Mouse (Mus musculus): ENCODE measurements around the gene Fkbp5. TPM values are rescaled to one million over a fixed set of nuclear protein-coding genes. Genes with fewer than 3 reads are reported as not detected.

Fkbp5 gene
- total and polyA plus RNA-seq, 2 experiments = 17.7 to 30.3 TPM

GRCm38 (mm10) chr17:28537881-28538280 is 20.6 kb upstream of the Fkbp5 start:
- TF ChIP-seq POLR2A (IDR thresholded peaks at IDR 0.05; ENCODE audit: extremely low read depth, insufficient read depth, low read length) = no peak
- TF ChIP-seq CTCF (IDR thresholded peaks at IDR 0.05; ENCODE audit: low read depth, low read length) = 0 out of 2 replicates have a peak, but pooled peaks have one; percentile 8
- Histone ChIP-seq H3K79me2 (ENCODE audit: control insufficient read depth, insufficient read depth, low read length) (no peaks in the 10 kb centered on the region), H3K36me3 (ENCODE audit: control insufficient read depth, insufficient read depth, low read length) (no peaks in the 10 kb centered on the region), H3K9ac (ENCODE audit: low read depth, low read length) (no peak overlapping the region), H3K27ac (replicated peaks; ENCODE audit: insufficient read depth, low read depth, low read length) (no peak overlapping the region), H3K27me3 (ENCODE audit: control insufficient read depth, insufficient read depth, low read length) (peaks cover 4% of the 10 kb centered on the region; the same call in 1 of the 2 replicates), H3K4me3 (ENCODE audit: insufficient read depth, low read depth, low read length) (no peak overlapping the region), H3K4me1 (ENCODE audit: control insufficient read depth, insufficient read depth, low read length) (no peaks in the 10 kb centered on the region)
- 53% methylated on average over 12 of the region's 12 CpGs for WGBS
- DNase-seq (ENCODE audit: extremely low read depth, low read depth, low spot score) = no peak

- no peaks in the 10 kb centered on the region; the same call in 1 of the 2 replicates for H3K27me3 ChIP-seq (ENCODE audit: control insufficient read depth, insufficient read depth, low read length)
- no peaks in the 10 kb centered on the region for H3K79me2 ChIP-seq (ENCODE audit: control insufficient read depth, insufficient read depth, low read length)
- 90% methylated on average over 13 of the region's 13 CpGs for WGBS
Observed at GRCm38 (mm10) chr17:28533327-28533726, 16.0 kb upstream of the Fkbp5 start.

GRCm38 (mm10) chr17:28532557-28532956 is 15.2 kb upstream of the Fkbp5 start:
- H3K79me2 ChIP-seq (ENCODE audit: control insufficient read depth, insufficient read depth, low read length) = no peaks in the 10 kb centered on the region
- no peaks in the 10 kb centered on the region; the same call in 1 of the 2 replicates for H3K27me3 ChIP-seq (ENCODE audit: control insufficient read depth, insufficient read depth, low read length)
- H3K9ac ChIP-seq (ENCODE audit: low read depth, low read length) = no peak overlapping the region
- no peak overlapping the region for H3K4me3 ChIP-seq (ENCODE audit: insufficient read depth, low read depth, low read length)
- TF ChIP-seq CTCF (IDR thresholded peaks at IDR 0.05; ENCODE audit: low read depth, low read length) (no peak), POLR2A (IDR thresholded peaks at IDR 0.05; ENCODE audit: extremely low read depth, insufficient read depth, low read length) (no peak)
- no peaks in the 10 kb centered on the region for H3K36me3 ChIP-seq (ENCODE audit: control insufficient read depth, insufficient read depth, low read length)
- DNase-seq (ENCODE audit: extremely low read depth, low read depth, low spot score) = no peak
- WGBS = 83% methylated on average over 7 of the region's 7 CpGs
- no peak overlapping the region for H3K27ac ChIP-seq (replicated peaks; ENCODE audit: insufficient read depth, low read depth, low read length)
- H3K4me1 ChIP-seq (ENCODE audit: control insufficient read depth, insufficient read depth, low read length) = no peaks in the 10 kb centered on the region

More at GRCm38 (mm10) chr17:28533327-28533726, 16.0 kb upstream of the Fkbp5 start:
- Histone ChIP-seq H3K36me3 (ENCODE audit: control insufficient read depth, insufficient read depth, low read length) (no peaks in the 10 kb centered on the region), H3K27ac (replicated peaks; ENCODE audit: insufficient read depth, low read depth, low read length) (no peak overlapping the region), H3K4me1 (ENCODE audit: control insufficient read depth, insufficient read depth, low read length) (no peaks in the 10 kb centered on the region), H3K4me3 (ENCODE audit: insufficient read depth, low read depth, low read length) (no peak overlapping the region), H3K9ac (ENCODE audit: low read depth, low read length) (no peak overlapping the region)
- DNase-seq (ENCODE audit: extremely low read depth, low read depth, low spot score) = no peak
- TF ChIP-seq CTCF (IDR thresholded peaks at IDR 0.05; ENCODE audit: low read depth, low read length) = no peak
- no peak for TF ChIP-seq POLR2A (IDR thresholded peaks at IDR 0.05; ENCODE audit: extremely low read depth, insufficient read depth, low read length)

GRCm38 (mm10) chr17:28531946-28532345 is 14.6 kb upstream of the Fkbp5 start:
- H3K4me3 ChIP-seq (ENCODE audit: insufficient read depth, low read depth, low read length) = no peak overlapping the region
- TF ChIP-seq POLR2A (IDR thresholded peaks at IDR 0.05; ENCODE audit: extremely low read depth, insufficient read depth, low read length) = no peak
- no peak for TF ChIP-seq CTCF (IDR thresholded peaks at IDR 0.05; ENCODE audit: low read depth, low read length)
- H3K27me3 ChIP-seq (ENCODE audit: control insufficient read depth, insufficient read depth, low read length) = no peaks in the 10 kb centered on the region
- H3K9ac ChIP-seq (ENCODE audit: low read depth, low read length) = no peak overlapping the region
- DNase-seq (ENCODE audit: extremely low read depth, low read depth, low spot score) = no peak
- no peaks in the 10 kb centered on the region for H3K4me1 ChIP-seq (ENCODE audit: control insufficient read depth, insufficient read depth, low read length)
- no peaks in the 10 kb centered on the region for H3K36me3 ChIP-seq (ENCODE audit: control insufficient read depth, insufficient read depth, low read length)
- WGBS = 44% methylated on average over 18 of the region's 18 CpGs
- no peak overlapping the region for H3K27ac ChIP-seq (replicated peaks; ENCODE audit: insufficient read depth, low read depth, low read length)
- no peaks in the 10 kb centered on the region for H3K79me2 ChIP-seq (ENCODE audit: control insufficient read depth, insufficient read depth, low read length)

- no peaks in the 10 kb centered on the region for H3K36me3 ChIP-seq (ENCODE audit: control insufficient read depth, insufficient read depth, low read length)
- H3K79me2 ChIP-seq (ENCODE audit: control insufficient read depth, insufficient read depth, low read length) = no peaks in the 10 kb centered on the region
- H3K9ac ChIP-seq (ENCODE audit: low read depth, low read length) = no peak within 1 kb of the TSS
- 97% methylated on average over 6 of the region's 6 CpGs for WGBS
- no peak within 1 kb of the TSS for H3K4me3 ChIP-seq (ENCODE audit: insufficient read depth, low read depth, low read length)
- no peak for TF ChIP-seq CTCF (IDR thresholded peaks at IDR 0.05; ENCODE audit: low read depth, low read length)
- no peak for TF ChIP-seq POLR2A (IDR thresholded peaks at IDR 0.05; ENCODE audit: extremely low read depth, insufficient read depth, low read length)
- no peaks in the 10 kb centered on the region for H3K27me3 ChIP-seq (ENCODE audit: control insufficient read depth, insufficient read depth, low read length)
- H3K4me1 ChIP-seq (ENCODE audit: control insufficient read depth, insufficient read depth, low read length) = no peaks in the 10 kb centered on the region
- no peak within 1 kb of the TSS for H3K27ac ChIP-seq (replicated peaks; ENCODE audit: insufficient read depth, low read depth, low read length)
- no peak for DNase-seq (ENCODE audit: extremely low read depth, low read depth, low spot score)
Observed at GRCm38 (mm10) chr17:28530506-28530905, 13.2 kb upstream of the Fkbp5 start, which contains the start of gene Armc12. Gene Armc12 (plus strand): TSS chr17:28530806.

- H3K27me3 ChIP-seq (ENCODE audit: control insufficient read depth, insufficient read depth, low read length) = no peaks in the 10 kb centered on the region
- H3K27ac ChIP-seq (replicated peaks; ENCODE audit: insufficient read depth, low read depth, low read length) = no peak overlapping the region
- 80% methylated on average over 4 of the region's 4 CpGs for WGBS
- no peak for DNase-seq (ENCODE audit: extremely low read depth, low read depth, low spot score)
- no peaks in the 10 kb centered on the region; the same call in 1 of the 2 replicates for H3K4me1 ChIP-seq (ENCODE audit: control insufficient read depth, insufficient read depth, low read length)
- no peaks in the 10 kb centered on the region for H3K36me3 ChIP-seq (ENCODE audit: control insufficient read depth, insufficient read depth, low read length)
- H3K4me3 ChIP-seq (ENCODE audit: insufficient read depth, low read depth, low read length) = no peak overlapping the region
- no peaks in the 10 kb centered on the region for H3K79me2 ChIP-seq (ENCODE audit: control insufficient read depth, insufficient read depth, low read length)
- TF ChIP-seq POLR2A (IDR thresholded peaks at IDR 0.05; ENCODE audit: extremely low read depth, insufficient read depth, low read length) = no peak
- TF ChIP-seq CTCF (IDR thresholded peaks at IDR 0.05; ENCODE audit: low read depth, low read length) = no peak
- no peak overlapping the region for H3K9ac ChIP-seq (ENCODE audit: low read depth, low read length)
Observed at GRCm38 (mm10) chr17:28529116-28529515, 11.8 kb upstream of the Fkbp5 start.

Measured in liver, adult 2 months (tissue).